Mouse (Mus musculus): ENCODE data around the gene Nell2. TPM values are rescaled to one million over a fixed set of nuclear protein-coding genes. Genes with fewer than 3 reads are reported as not detected.

Gene Nell2
- polyA plus RNA-seq, 1 experiment from 2014 or later = 1.8 TPM

- no peaks in the 10 kb centered on the region for H3K27me3 ChIP-seq (ENCODE audit: insufficient read depth, poor library complexity, severe bottlenecking)
These were observed 224.3 kb downstream of the Nell2 start for GRCm38 (mm10) chr15:95304102-95304501.

GRCm38 (mm10) chr15:95296561-95296960, 231.8 kb downstream of the Nell2 start:
- H3K4me1 ChIP-seq = no peaks in the 10 kb centered on the region
- no peak overlapping the region for H3K4me3 ChIP-seq
- no peaks in the 10 kb centered on the region for H3K36me3 ChIP-seq
- 84% methylated on average over 10 of the region's 10 CpGs for WGBS
- no peak overlapping the region for H3K27ac ChIP-seq
- DNase-seq (ENCODE audit: low spot score) = no peak
- no peaks in the 10 kb centered on the region for H3K27me3 ChIP-seq (ENCODE audit: insufficient read depth, poor library complexity, severe bottlenecking)
- H3K9me3 ChIP-seq = no peaks in the 10 kb centered on the region

More at GRCm38 (mm10) chr15:95304102-95304501, 224.3 kb downstream of the Nell2 start:
- Histone ChIP-seq H3K4me1 (no peaks in the 10 kb centered on the region), H3K36me3 (no peaks in the 10 kb centered on the region), H3K4me3 (no peak overlapping the region), H3K9me3 (no peaks in the 10 kb centered on the region), H3K27ac (no peak overlapping the region)
- DNase-seq (ENCODE audit: low spot score) = no peak
- WGBS = 80% methylated on average over 8 of the region's 8 CpGs

GRCm38 (mm10) chr15:95289047-95289446, 239.3 kb downstream of the Nell2 start:
- no peaks in the 10 kb centered on the region for H3K36me3 ChIP-seq
- 69% methylated on average over 10 of the region's 10 CpGs for WGBS
- H3K4me1 ChIP-seq = no peaks in the 10 kb centered on the region
- DNase-seq (ENCODE audit: low spot score) = no peak
- no peaks in the 10 kb centered on the region for H3K27me3 ChIP-seq (ENCODE audit: insufficient read depth, poor library complexity, severe bottlenecking)
- no peaks in the 10 kb centered on the region for H3K9me3 ChIP-seq
- H3K4me3 ChIP-seq = no peak overlapping the region
- no peak overlapping the region for H3K27ac ChIP-seq

- Histone ChIP-seq H3K36me3 (no peaks in the 10 kb centered on the region), H3K27ac (no peak overlapping the region), H3K4me1 (no peaks in the 10 kb centered on the region), H3K27me3 (ENCODE audit: insufficient read depth, poor library complexity, severe bottlenecking) (no peaks in the 10 kb centered on the region), H3K4me3 (no peak overlapping the region), H3K9me3 (no peaks in the 10 kb centered on the region)
- whole genome bisulfite sequencing = 74% methylated on average over 6 of the region's 6 CpGs
- DNase-seq (ENCODE audit: low spot score) = no peak
These were observed 243.2 kb downstream of the Nell2 start for GRCm38 (mm10) chr15:95285199-95285598.

- Histone ChIP-seq H3K27ac (no peak overlapping the region), H3K4me1 (no peaks in the 10 kb centered on the region), H3K9me3 (no peaks in the 10 kb centered on the region), H3K4me3 (no peak overlapping the region), H3K27me3 (ENCODE audit: insufficient read depth, poor library complexity, severe bottlenecking) (no peaks in the 10 kb centered on the region), H3K36me3 (no peaks in the 10 kb centered on the region)
- DNase-seq (ENCODE audit: low spot score) = no peak
- 79% methylated on average over 2 of the region's 2 CpGs for WGBS
These were observed 247.4 kb downstream of the Nell2 start for GRCm38 (mm10) chr15:95280986-95281385.

- Histone ChIP-seq H3K4me1 (no peaks in the 10 kb centered on the region), H3K27ac (no peak overlapping the region), H3K36me3 (no peaks in the 10 kb centered on the region), H3K9me3 (no peaks in the 10 kb centered on the region), H3K27me3 (ENCODE audit: insufficient read depth, poor library complexity, severe bottlenecking) (no peaks in the 10 kb centered on the region), H3K4me3 (no peak overlapping the region)
- no peak for DNase-seq (ENCODE audit: low spot score)
- WGBS = 92% methylated on average over 4 of the region's 4 CpGs
These were observed 250.4 kb downstream of the Nell2 start for GRCm38 (mm10) chr15:95278001-95278400.

GRCm38 (mm10) chr15:95276556-95276955, 251.8 kb downstream of the Nell2 start:
- 92% methylated on average over 3 of the region's 3 CpGs for WGBS
- H3K36me3 ChIP-seq = no peaks in the 10 kb centered on the region
- DNase-seq (ENCODE audit: low spot score) = no peak

GRCm38 (mm10) chr15:95275553-95275952, 252.8 kb downstream of the Nell2 start:
- H3K27me3 ChIP-seq (ENCODE audit: insufficient read depth, poor library complexity, severe bottlenecking) = no peaks in the 10 kb centered on the region
- no peaks in the 10 kb centered on the region for H3K36me3 ChIP-seq
- H3K4me1 ChIP-seq = no peaks in the 10 kb centered on the region
- no peak overlapping the region for H3K27ac ChIP-seq
- no peak for DNase-seq (ENCODE audit: low spot score)
- H3K4me3 ChIP-seq = no peak overlapping the region
- WGBS = 83% methylated on average over 5 of the region's 5 CpGs
- H3K9me3 ChIP-seq = no peaks in the 10 kb centered on the region

More at GRCm38 (mm10) chr15:95276556-95276955, 251.8 kb downstream of the Nell2 start:
- H3K27me3 ChIP-seq (ENCODE audit: insufficient read depth, poor library complexity, severe bottlenecking) = no peaks in the 10 kb centered on the region
- H3K27ac ChIP-seq = no peak overlapping the region
- H3K4me3 ChIP-seq = no peak overlapping the region
- H3K9me3 ChIP-seq = no peaks in the 10 kb centered on the region
- no peaks in the 10 kb centered on the region for H3K4me1 ChIP-seq

- Histone ChIP-seq H3K36me3 (no peaks in the 10 kb centered on the region), H3K27ac (no peak overlapping the region), H3K9me3 (no peaks in the 10 kb centered on the region), H3K4me3 (no peak overlapping the region), H3K27me3 (ENCODE audit: insufficient read depth, poor library complexity, severe bottlenecking) (no peaks in the 10 kb centered on the region), H3K4me1 (no peaks in the 10 kb centered on the region)
- WGBS = 74% methylated on average over 3 of the region's 3 CpGs
- DNase-seq (ENCODE audit: low spot score) = no peak
These were observed 255.1 kb downstream of the Nell2 start for GRCm38 (mm10) chr15:95273236-95273635.

GRCm38 (mm10) chr15:95272167-95272566, 256.2 kb downstream of the Nell2 start:
- Histone ChIP-seq H3K4me1 (no peaks in the 10 kb centered on the region), H3K27me3 (ENCODE audit: insufficient read depth, poor library complexity, severe bottlenecking) (no peaks in the 10 kb centered on the region), H3K9me3 (no peaks in the 10 kb centered on the region), H3K27ac (no peak overlapping the region), H3K4me3 (no peak overlapping the region), H3K36me3 (no peaks in the 10 kb centered on the region)
- no peak for DNase-seq (ENCODE audit: low spot score)
- WGBS = 82% methylated on average over 3 of the region's 3 CpGs

GRCm38 (mm10) chr15:95259671-95260450, 268.5 kb downstream of the Nell2 start:
- Histone ChIP-seq H3K4me1 (no peaks in the 10 kb centered on the region), H3K27ac (no peak overlapping the region), H3K9me3 (no peaks in the 10 kb centered on the region), H3K27me3 (ENCODE audit: insufficient read depth, poor library complexity, severe bottlenecking) (no peaks in the 10 kb centered on the region), H3K4me3 (no peak overlapping the region), H3K36me3 (no peaks in the 10 kb centered on the region)
- 82% methylated on average over 2 of the region's 2 CpGs for WGBS
- DNase-seq (ENCODE audit: low spot score) = no peak

GRCm38 (mm10) chr15:95257131-95257530, 271.2 kb downstream of the Nell2 start:
- DNase-seq (ENCODE audit: low spot score) = no peak
- Histone ChIP-seq H3K27me3 (ENCODE audit: insufficient read depth, poor library complexity, severe bottlenecking) (no peaks in the 10 kb centered on the region), H3K27ac (no peak overlapping the region), H3K36me3 (no peaks in the 10 kb centered on the region), H3K4me1 (no peaks in the 10 kb centered on the region), H3K4me3 (no peak overlapping the region), H3K9me3 (no peaks in the 10 kb centered on the region)
- 63% methylated on average over 9 of the region's 9 CpGs for WGBS

- no peaks in the 10 kb centered on the region for H3K9me3 ChIP-seq
- DNase-seq (ENCODE audit: low spot score) = peak; percentile 54
- no peaks in the 10 kb centered on the region for H3K27me3 ChIP-seq (ENCODE audit: insufficient read depth, poor library complexity, severe bottlenecking)
- WGBS = 87% methylated on average over 11 of the region's 11 CpGs
- no peaks in the 10 kb centered on the region for H3K4me1 ChIP-seq
- no peak overlapping the region for H3K4me3 ChIP-seq
- H3K27ac ChIP-seq = no peak overlapping the region
- H3K36me3 ChIP-seq = no peaks in the 10 kb centered on the region
These were observed 282.8 kb downstream of the Nell2 start for GRCm38 (mm10) chr15:95245516-95245915.

GRCm38 (mm10) chr15:95243876-95244275, 284.5 kb downstream of the Nell2 start:
- Histone ChIP-seq H3K9me3 (no peaks in the 10 kb centered on the region), H3K36me3 (no peaks in the 10 kb centered on the region), H3K27ac (no peak overlapping the region), H3K4me3 (no peak overlapping the region), H3K4me1 (no peaks in the 10 kb centered on the region), H3K27me3 (ENCODE audit: insufficient read depth, poor library complexity, severe bottlenecking) (no peaks in the 10 kb centered on the region)
- peak; percentile 54 for DNase-seq (ENCODE audit: low spot score)
- WGBS = 79% methylated on average over 8 of the region's 8 CpGs
